11 mouse cellular contexts compared by ENCODE assay signal in genomic region chr10:4724851-4725250, GRCm38 (mm10).
DNase-seq lines count a peak whose midpoint lies in the region; ATAC-seq and TF ChIP-seq lines count a peak whose summit lies in the region.
"Had no signal": no experiment of that assay in that cellular context is flagged by ENCODE, and none has a peak within 500 bp of the region (broad histone marks: within the 10 kb centered on the region; RNA-seq: fewer than 3 reads in every experiment).

No protein-coding gene starts in this region.

- no peak for TF ChIP-seq POLR2A in kidney, adult 2 months (IDR thresholded peaks at IDR 0.05; ENCODE audit: low read depth, low read length)

- TF ChIP-seq CTCF in kidney, adult 2 months (conservative IDR thresholded peaks at IDR 0.05; ENCODE audit: insufficient read depth, insufficient read length, low read depth, low read length) = peak; percentile 21; the same call in 1 of the 2 replicates
- TF ChIP-seq CTCF in G1E (IDR thresholded peaks at IDR 0.05; ENCODE audit: low read depth, low read length) = no peak

- H3K9me3 ChIP-seq in G1E (replicated peaks) = no peaks in the 10 kb centered on the region
- H3K9me3 ChIP-seq: hindbrain, embryonic 15.5 days; limb, embryonic 13.5 days had no signal

- no peak for ATAC-seq in G1E (ENCODE audit: extremely low read depth, insufficient number of reproducible peaks, low FRiP score, poor library complexity, severe bottlenecking)

- no peak overlapping the region for H3K27ac ChIP-seq in kidney, adult 2 months (ENCODE audit: insufficient read depth, low read depth, low read length)
- H3K27ac ChIP-seq: hindbrain, embryonic 15.5 days; limb, embryonic 13.5 days had no signal

- no peaks in the 10 kb centered on the region for H3K27me3 ChIP-seq in kidney, adult 2 months (replicated peaks; ENCODE audit: control insufficient read depth, insufficient read depth, low read length)
- H3K27me3 ChIP-seq in G1E (ENCODE audit: insufficient read depth, low read length) = no peaks in the 10 kb centered on the region
- H3K27me3 ChIP-seq: hindbrain, embryonic 15.5 days; limb, embryonic 13.5 days had no signal

- no peaks in the 10 kb centered on the region for H3K36me3 ChIP-seq in kidney, adult 2 months (ENCODE audit: control insufficient read depth, insufficient read depth, low read length)
- no peaks in the 10 kb centered on the region for H3K36me3 ChIP-seq in G1E (replicated peaks)
- H3K36me3 ChIP-seq: hindbrain, embryonic 15.5 days; limb, embryonic 13.5 days had no signal

- no peak overlapping the region for H3K4me3 ChIP-seq in kidney, adult 2 months (ENCODE audit: insufficient read depth, low read depth, low read length)
- H3K4me3 ChIP-seq in G1E (ENCODE audit: low read depth, low read length) = no peak overlapping the region
- H3K4me3 ChIP-seq: hindbrain, embryonic 15.5 days; limb, embryonic 13.5 days had no signal

- H3K4me1 ChIP-seq in kidney, adult 2 months (ENCODE audit: control insufficient read depth, insufficient read depth, low read length) = no peaks in the 10 kb centered on the region
- no peaks in the 10 kb centered on the region for H3K4me1 ChIP-seq in G1E (ENCODE audit: insufficient read depth, low read depth, low read length)
- H3K4me1 ChIP-seq: hindbrain, embryonic 15.5 days; limb, embryonic 13.5 days had no signal

- WGBS in kidney, adult 2 months = 41% methylated on average over 3 of the region's 3 CpGs

- DNase-seq in kidney, adult 2 months = peak; percentile 47
- no peak for DNase-seq in kidney, adult 11 months
- DNase-seq in A20 (ENCODE audit: low read depth, low spot score) (peak; percentile 17), G1E (ENCODE audit: low spot score) (peak; percentile 4)
- peak; percentile 18 for DNase-seq in kidney, postnatal 14 days
- DNase-seq in right cerebral cortex, postnatal 14 days = no peak
- no peak for DNase-seq in right cerebral cortex, postnatal 25 days
- DNase-seq in layer of hippocampus, adult 9-11 months = no peak
- DNase-seq: adrenal gland, postnatal 36 days had no signal

Comparison
In these comparisons a context has a peak if more than half of its experiments do, and no peak if none do; other contexts are left out.
1. DNase-seq: peak in kidney, adult 2 months (single experiment), A20 (single experiment), G1E (single experiment) and kidney, postnatal 14 days (single experiment); none in kidney, adult 11 months (single experiment), right cerebral cortex, postnatal 14 days (single experiment), right cerebral cortex, postnatal 25 days (single experiment) and layer of hippocampus, adult 9-11 months (single experiment).